Mouse (Mus musculus) heart, postnatal 25 days (tissue): ENCODE data around the gene Prrt3. TPM values are rescaled to one million over a fixed set of nuclear protein-coding genes. Genes with fewer than 3 reads are reported as not detected.

Experiments used
- DNase-seq: peaks from one replicate; pipeline ENCODE4 v3.0.0; 2022; ENCODE audit warnings: low spot score
- intact Hi-C: fragments of 180-260 bp; cut with DNase I; formaldehyde crosslinking; loops from one replicate; pipeline ENCODE4 v1.15.1; 2025
- total RNA-seq, 2 experiments: library from RNA; stranded (reverse); gene quantifications; 2 replicates each; pipeline ENCODE4 v1.2.3; 2021

Gene Prrt3
- total RNA-seq, result not detected

DNA sequence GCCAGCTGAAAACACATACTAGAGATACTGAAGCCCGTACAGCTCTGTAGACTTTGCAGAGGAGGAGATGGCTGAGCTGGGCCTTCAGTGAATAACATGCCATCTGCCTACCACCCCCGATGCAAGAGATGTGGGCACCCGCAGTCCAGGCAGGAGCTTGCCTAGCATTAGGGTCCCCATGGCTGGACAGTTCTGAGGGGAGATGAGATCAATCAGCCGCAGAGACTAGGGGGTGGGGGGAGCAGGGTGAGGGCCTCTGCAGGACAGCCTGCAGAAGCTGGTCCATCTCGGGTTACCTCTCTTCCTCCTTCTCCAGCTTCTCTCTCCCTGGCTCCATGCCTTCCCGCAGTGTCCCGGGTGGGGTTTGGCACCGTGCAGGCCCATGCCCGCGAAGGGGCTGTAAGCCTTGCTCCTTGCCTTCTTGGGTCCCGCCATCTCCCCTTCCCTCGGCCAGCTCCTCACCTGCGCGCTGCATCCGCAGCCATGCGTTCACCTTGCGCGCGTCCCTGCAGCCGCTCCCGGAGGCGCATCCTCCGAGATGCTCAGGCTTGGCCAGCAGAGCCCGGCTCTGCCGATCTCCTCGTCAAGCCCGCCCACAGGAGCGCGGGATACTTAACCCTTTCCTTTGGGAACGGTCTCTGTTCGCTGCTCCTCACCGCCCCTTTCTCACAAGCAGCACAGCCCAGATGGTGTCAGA, at the start of gene Prrt3:
Gene Prrt3 (minus strand): TSS at position 544 of the 697 bp plus-strand sequence.
- intact Hi-C loops, result no loop called here

GRCm38 (mm10) chr6:113543906-113544481, 42.3 kb upstream of the Prrt3 start:
- DNase-seq, result no peak
- intact Hi-C loops, result no loop called here

More for the DNA sequence above, at the start of gene Prrt3:
- DNase-seq, result no peak

DNA sequence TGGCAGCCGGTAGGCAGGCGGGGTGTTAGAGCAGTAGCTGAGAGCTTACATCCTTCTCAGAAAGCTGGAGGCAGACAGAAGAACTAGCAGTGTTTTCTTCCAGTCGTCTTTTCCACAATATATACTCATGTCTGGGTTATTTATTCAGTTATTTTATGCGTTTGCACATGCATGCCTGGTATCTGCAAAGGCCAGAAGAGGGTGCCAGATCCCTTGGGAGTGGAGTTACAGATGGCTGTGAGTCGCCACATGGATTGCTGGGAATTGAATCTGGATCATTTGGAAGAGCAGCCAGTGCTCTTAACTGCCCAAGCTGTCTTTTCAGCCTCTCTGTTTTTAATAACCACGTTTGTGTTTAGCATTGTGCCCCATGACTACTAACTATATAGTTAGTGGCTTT, 39.9 kb upstream of the Prrt3 start:
- intact Hi-C loops, result no loop called here
- no peak for DNase-seq

DNA sequence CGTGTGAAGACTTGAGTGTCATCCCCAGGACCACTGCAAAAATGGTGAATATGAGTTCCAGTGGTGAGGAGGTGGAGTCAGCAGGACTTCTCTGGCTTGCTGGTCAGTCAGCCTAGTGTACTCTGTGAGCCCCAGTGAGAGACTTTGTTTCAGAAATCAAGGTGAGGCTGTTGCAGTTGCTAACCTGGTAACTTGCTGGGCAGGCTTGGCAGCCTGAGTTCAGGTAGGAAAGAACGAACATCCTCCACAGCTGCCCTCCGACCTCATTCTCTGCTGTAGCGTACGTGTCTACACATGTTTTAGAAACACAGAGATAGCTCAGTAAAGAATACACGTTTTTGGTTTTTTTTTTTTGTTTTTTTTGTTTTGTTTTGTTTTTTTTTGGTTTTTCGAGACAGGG, 33.2 kb upstream of the Prrt3 start:
- intact Hi-C loops, result loop anchor here (5.0 kb wide), 1 partner anchor 72 kb away; no protein-coding TSS in a partner anchor
- no peak for DNase-seq

GRCm38 (mm10) chr6:113531840-113532404, 30.2 kb upstream of the Prrt3 start:
- intact Hi-C loops, result loop anchor here (5.0 kb wide), 1 partner anchor 75 kb away; no protein-coding TSS in a partner anchor

GRCm38 (mm10) chr6:113530932-113531839, 29.5 kb upstream of the Prrt3 start, which contains the start of the genes Emc3 and Fancd2:
Emc3 (minus strand) TSS chr6:113531652.
Fancd2 (plus strand) TSS chr6:113531682.
- peak; percentile 76 for DNase-seq
- intact Hi-C loops, result loop anchor here (5.0 kb wide), 1 partner anchor 76 kb away; no protein-coding TSS in a partner anchor

More at GRCm38 (mm10) chr6:113531840-113532404, 30.2 kb upstream of the Prrt3 start:
- no peak for DNase-seq

- no peak for DNase-seq
- intact Hi-C loops, result no loop called here
Observed at GRCm38 (mm10) chr6:113523420-113523819, 21.7 kb upstream of the Prrt3 start.

GRCm38 (mm10) chr6:113522310-113522709, 20.6 kb upstream of the Prrt3 start:
- intact Hi-C loops, result no loop called here
- DNase-seq, result no peak

- DNase-seq, result no peak
- intact Hi-C loops, result no loop called here
Observed at GRCm38 (mm10) chr6:113517434-113518080, 15.8 kb upstream of the Prrt3 start.

- DNase-seq, result no peak
- intact Hi-C loops, result no loop called here
Observed at GRCm38 (mm10) chr6:113514600-113514999, 12.9 kb upstream of the Prrt3 start.

- no peak for DNase-seq
- intact Hi-C loops, result no loop called here
Observed at GRCm38 (mm10) chr6:113513944-113514343, 12.2 kb upstream of the Prrt3 start.

DNA sequence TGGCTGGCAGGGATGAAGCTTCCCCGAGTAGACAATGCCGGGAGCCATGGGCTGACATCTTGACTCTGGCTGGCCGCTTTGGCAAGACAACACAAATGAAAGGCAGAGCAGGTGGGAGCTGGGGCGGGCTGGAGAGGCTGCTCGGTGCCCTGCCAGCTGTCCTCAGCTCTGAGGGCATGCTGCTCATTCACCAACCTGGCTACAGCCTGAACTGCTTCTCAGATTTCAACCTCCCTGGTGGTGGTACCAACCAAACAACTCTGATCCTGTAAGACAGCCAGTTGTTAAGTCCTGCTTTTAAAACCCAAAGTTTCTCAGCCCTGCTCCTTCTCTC, 7.2 kb upstream of the Prrt3 start:
- DNase-seq, result no peak
- intact Hi-C loops, result no loop called here

DNA sequence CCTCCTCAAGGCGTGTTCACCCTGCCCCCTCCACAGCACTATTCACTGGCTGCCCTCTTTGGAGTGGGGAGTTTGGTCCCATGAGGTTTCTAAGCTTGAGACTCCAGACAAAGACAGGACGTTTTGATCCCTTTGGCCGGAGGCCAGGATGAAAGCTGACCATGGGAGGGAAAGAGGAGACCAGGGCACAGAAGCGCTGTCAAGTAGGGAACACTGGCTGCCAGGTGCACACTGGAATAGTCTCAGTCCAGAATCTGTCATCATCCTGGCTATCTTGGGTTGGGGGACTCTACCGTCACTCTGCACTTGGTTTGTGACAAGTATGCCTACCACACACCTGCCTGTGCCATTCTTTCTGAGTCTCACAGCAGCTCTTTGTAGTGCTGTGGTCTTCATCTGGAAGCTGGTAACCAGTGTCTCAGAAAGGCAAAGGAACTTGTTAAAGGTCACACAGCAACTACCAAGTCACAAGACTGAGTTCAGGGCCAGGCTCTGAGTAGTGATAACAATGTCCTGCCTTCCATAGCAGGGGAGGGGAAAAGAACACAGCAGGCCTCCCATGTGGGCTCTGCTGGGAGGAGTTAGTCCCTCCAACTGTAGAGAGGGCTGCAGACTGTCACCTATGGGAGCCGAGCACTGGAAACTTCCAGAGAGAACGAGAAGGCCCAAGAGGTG, 6.7 kb upstream of the Prrt3 start:
- intact Hi-C loops, result no loop called here

GRCm38 (mm10) chr6:113507130-113507529, 5.4 kb upstream of the Prrt3 start:
- DNase-seq, result no peak

More for the DNA sequence above, 6.7 kb upstream of the Prrt3 start:
- DNase-seq, result no peak

GRCm38 (mm10) chr6:113505689-113506088, 4.0 kb upstream of the Prrt3 start:
- DNase-seq, result no peak
- intact Hi-C loops, result no loop called here

More at GRCm38 (mm10) chr6:113507130-113507529, 5.4 kb upstream of the Prrt3 start:
- intact Hi-C loops, result no loop called here

DNA sequence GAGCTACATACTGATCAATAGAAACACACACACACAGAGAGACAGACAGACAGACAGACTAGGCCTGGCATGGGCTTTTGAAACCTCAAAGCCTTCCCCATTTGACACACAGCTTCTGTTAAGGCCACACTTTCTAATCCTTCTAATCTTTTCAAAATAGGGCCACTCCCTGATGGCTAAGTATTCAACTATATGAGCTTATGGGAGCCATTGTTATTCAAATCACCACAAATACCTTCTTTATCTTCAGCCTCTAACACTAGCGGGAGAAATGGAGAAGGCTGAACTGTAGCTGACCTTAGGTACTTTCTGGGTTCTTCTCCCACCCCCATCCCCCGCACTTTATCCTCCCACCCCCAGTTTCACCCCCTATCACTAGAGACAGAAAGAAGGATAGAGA, 1.1 kb upstream of the Prrt3 start:
- intact Hi-C loops, result no loop called here
- DNase-seq, result no peak

DNA sequence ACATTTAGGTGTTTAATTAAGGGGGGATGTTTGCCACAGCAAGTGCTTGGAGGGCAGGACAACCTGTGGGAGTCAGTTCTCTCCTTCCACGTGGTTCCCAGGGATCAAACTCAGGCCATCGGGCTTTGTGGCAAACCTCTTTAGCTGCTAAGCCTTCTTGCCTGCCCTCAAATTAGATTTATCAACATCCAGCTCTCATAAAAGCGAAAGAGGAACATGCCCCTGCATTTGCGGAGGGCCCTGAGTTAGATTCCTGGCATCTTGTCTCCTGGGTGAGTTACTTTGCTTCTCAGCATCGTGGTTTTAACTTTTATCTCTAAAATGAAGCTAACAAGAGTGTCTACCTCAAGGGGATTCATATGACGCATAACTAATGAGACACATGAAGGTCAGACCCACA, 2.4 kb downstream of the Prrt3 start:
- intact Hi-C loops, result no loop called here
- no peak for DNase-seq

DNA sequence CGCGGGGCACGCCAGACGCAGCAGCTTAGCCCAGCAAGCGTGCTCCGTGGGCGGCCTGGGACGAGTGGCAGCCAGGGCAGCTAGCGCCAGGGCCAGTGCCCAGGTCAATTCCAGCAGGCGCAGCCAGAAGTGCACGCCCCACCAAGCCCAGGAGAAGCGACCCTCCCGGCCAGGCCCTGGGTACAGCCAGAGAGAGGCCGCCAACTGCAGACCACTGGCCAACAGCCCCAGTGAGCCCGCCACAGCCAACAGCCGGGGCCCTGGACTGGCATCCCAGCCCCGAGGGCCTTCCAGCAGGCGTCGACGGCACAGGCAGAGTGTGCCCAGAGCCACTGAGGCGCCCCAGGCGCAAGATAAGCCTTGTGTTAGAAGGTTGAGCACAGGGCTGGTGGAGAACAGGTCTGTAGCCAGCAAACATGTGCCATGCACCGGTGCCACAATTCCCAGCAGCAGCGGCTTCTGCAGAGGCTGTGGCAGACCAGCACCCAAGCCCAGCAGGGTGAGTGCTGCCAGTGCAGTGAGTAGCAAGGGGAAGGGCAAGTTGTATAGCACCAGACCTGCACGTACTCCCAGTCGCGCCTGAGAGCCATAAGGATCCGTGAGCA, 6.6 kb downstream of the Prrt3 start:
- intact Hi-C loops, result no loop called here
- DNase-seq, result no peak
